Mouse (Mus musculus): ENCODE results near the gene Snx17.

- TF ChIP-seq CTCF (IDR thresholded peaks at IDR 0.05; ENCODE audit: extremely low read depth, insufficient read length, insufficient replicate concordance, low read depth, low read length) (no peak), POLR2A (IDR thresholded peaks at IDR 0.05; ENCODE audit: low read depth, low read length) (no peak)
These were observed 26.0 kb downstream of the Snx17 start for GRCm38 (mm10) chr5:31219070-31219469.
